Mouse (Mus musculus): ENCODE measurements around the gene Morn1. TPM values are rescaled to one million over a fixed set of nuclear protein-coding genes. Genes with fewer than 3 reads are reported as not detected.

Morn1 gene
- polyA plus RNA-seq, 1 experiment from 2014 or later, result 10.7 TPM

GRCm38 (mm10) chr4:155157871-155158542 lies 71.6 kb downstream of the Morn1 start:
- Histone ChIP-seq H3K4me2 (ENCODE audit: low read length) (no peak overlapping the region), H3K9ac (replicated peaks; ENCODE audit: low read depth, low read length) (no peak overlapping the region), H3K4me1 (replicated peaks; ENCODE audit: control insufficient read depth, insufficient read depth, low read length) (no peaks in the 10 kb centered on the region), H3K36me3 (ENCODE audit: control insufficient read depth, insufficient read depth) (peaks cover 25% of the 10 kb centered on the region), H3K27ac (ENCODE audit: low read length) (no peak overlapping the region), H3K27me3 (replicated peaks; ENCODE audit: control insufficient read depth, insufficient read depth, low read length) (no peaks in the 10 kb centered on the region), H3K9me3 (ENCODE audit: control insufficient read depth, low read length) (no peaks in the 10 kb centered on the region), H3K4me3 (replicated peaks; ENCODE audit: low read length) (no peak overlapping the region)
- 81% methylated on average over 27 of the region's 27 CpGs for WGBS
- ATAC-seq, result no peak

- H3K4me2 ChIP-seq (ENCODE audit: low read length), result no peak overlapping the region
- no peak overlapping the region for H3K27ac ChIP-seq (ENCODE audit: low read length)
- no peak for ATAC-seq
- H3K9ac ChIP-seq (replicated peaks; ENCODE audit: low read depth, low read length), result no peak overlapping the region
- H3K36me3 ChIP-seq (ENCODE audit: control insufficient read depth, insufficient read depth), result peaks cover 25% of the 10 kb centered on the region
- H3K27me3 ChIP-seq (replicated peaks; ENCODE audit: control insufficient read depth, insufficient read depth, low read length), result no peaks in the 10 kb centered on the region
- H3K9me3 ChIP-seq (ENCODE audit: control insufficient read depth, low read length), result no peaks in the 10 kb centered on the region
- 79% methylated on average over 8 of the region's 8 CpGs for WGBS
- no peak overlapping the region for H3K4me3 ChIP-seq (replicated peaks; ENCODE audit: low read length)
- H3K4me1 ChIP-seq (replicated peaks; ENCODE audit: control insufficient read depth, insufficient read depth, low read length), result no peaks in the 10 kb centered on the region
Measured at GRCm38 (mm10) chr4:155158543-155158917, 72.2 kb downstream of the Morn1 start.

- Histone ChIP-seq H3K9me3 (ENCODE audit: control insufficient read depth, low read length) (no peaks in the 10 kb centered on the region), H3K27me3 (replicated peaks; ENCODE audit: control insufficient read depth, insufficient read depth, low read length) (no peaks in the 10 kb centered on the region), H3K4me2 (ENCODE audit: low read length) (no peak overlapping the region), H3K4me1 (replicated peaks; ENCODE audit: control insufficient read depth, insufficient read depth, low read length) (peaks cover 12% of the 10 kb centered on the region), H3K9ac (replicated peaks; ENCODE audit: low read depth, low read length) (no peak overlapping the region), H3K36me3 (ENCODE audit: control insufficient read depth, insufficient read depth) (peaks cover 9% of the 10 kb centered on the region; the same call in 1 of the 2 replicates), H3K27ac (ENCODE audit: low read length) (no peak overlapping the region), H3K4me3 (replicated peaks; ENCODE audit: low read length) (no peak overlapping the region)
- WGBS, result 86% methylated on average over 7 of the region's 7 CpGs
- ATAC-seq, result no peak
Measured at GRCm38 (mm10) chr4:155162433-155163319, 76.3 kb downstream of the Morn1 start.

GRCm38 (mm10) chr4:155163320-155163651 lies 76.9 kb downstream of the Morn1 start:
- Histone ChIP-seq H3K27ac (ENCODE audit: low read length) (no peak overlapping the region), H3K36me3 (ENCODE audit: control insufficient read depth, insufficient read depth) (peaks cover 7% of the 10 kb centered on the region; the same call in 1 of the 2 replicates), H3K4me3 (replicated peaks; ENCODE audit: low read length) (no peak overlapping the region), H3K4me2 (ENCODE audit: low read length) (no peak overlapping the region), H3K9me3 (ENCODE audit: control insufficient read depth, low read length) (no peaks in the 10 kb centered on the region), H3K27me3 (replicated peaks; ENCODE audit: control insufficient read depth, insufficient read depth, low read length) (no peaks in the 10 kb centered on the region), H3K4me1 (replicated peaks; ENCODE audit: control insufficient read depth, insufficient read depth, low read length) (peaks cover 12% of the 10 kb centered on the region), H3K9ac (replicated peaks; ENCODE audit: low read depth, low read length) (no peak overlapping the region)
- 58% methylated on average over 4 of the region's 4 CpGs for WGBS
- ATAC-seq, result no peak

- 49% methylated on average over 8 of the region's 8 CpGs for WGBS
- H3K4me1 ChIP-seq (replicated peaks; ENCODE audit: control insufficient read depth, insufficient read depth, low read length), result peaks cover 12% of the 10 kb centered on the region
- H3K27me3 ChIP-seq (replicated peaks; ENCODE audit: control insufficient read depth, insufficient read depth, low read length), result no peaks in the 10 kb centered on the region
- H3K4me2 ChIP-seq (ENCODE audit: low read length), result no peak overlapping the region
- no peak overlapping the region for H3K4me3 ChIP-seq (replicated peaks; ENCODE audit: low read length)
- H3K9me3 ChIP-seq (ENCODE audit: control insufficient read depth, low read length), result no peaks in the 10 kb centered on the region
- ATAC-seq, result no peak
- H3K27ac ChIP-seq (ENCODE audit: low read length), result no peak overlapping the region
- no peak overlapping the region for H3K9ac ChIP-seq (replicated peaks; ENCODE audit: low read depth, low read length)
- peaks cover 7% of the 10 kb centered on the region; the same call in 1 of the 2 replicates for H3K36me3 ChIP-seq (ENCODE audit: control insufficient read depth, insufficient read depth)
Measured at GRCm38 (mm10) chr4:155163685-155164084, 77.3 kb downstream of the Morn1 start.

GRCm38 (mm10) chr4:155164550-155164949 lies 78.2 kb downstream of the Morn1 start:
- Histone ChIP-seq H3K27ac (ENCODE audit: low read length) (no peak overlapping the region), H3K4me1 (replicated peaks; ENCODE audit: control insufficient read depth, insufficient read depth, low read length) (peaks cover 15% of the 10 kb centered on the region), H3K9me3 (ENCODE audit: control insufficient read depth, low read length) (no peaks in the 10 kb centered on the region), H3K27me3 (replicated peaks; ENCODE audit: control insufficient read depth, insufficient read depth, low read length) (no peaks in the 10 kb centered on the region), H3K4me3 (replicated peaks; ENCODE audit: low read length) (no peak overlapping the region), H3K4me2 (ENCODE audit: low read length) (no peak overlapping the region), H3K36me3 (ENCODE audit: control insufficient read depth, insufficient read depth) (0 out of 2 replicates have a peak, but pooled peaks cover under 1% of the 10 kb centered on the region), H3K9ac (replicated peaks; ENCODE audit: low read depth, low read length) (no peak overlapping the region)
- 70% methylated on average over 6 of the region's 6 CpGs for WGBS
- ATAC-seq, result no peak

GRCm38 (mm10) chr4:155165861-155166260 lies 79.5 kb downstream of the Morn1 start:
- H3K9me3 ChIP-seq (ENCODE audit: control insufficient read depth, low read length), result no peaks in the 10 kb centered on the region
- H3K4me3 ChIP-seq (replicated peaks; ENCODE audit: low read length), result no peak overlapping the region
- H3K4me2 ChIP-seq (ENCODE audit: low read length), result no peak overlapping the region
- H3K36me3 ChIP-seq (ENCODE audit: control insufficient read depth, insufficient read depth), result no peaks in the 10 kb centered on the region
- no peak for ATAC-seq
- H3K9ac ChIP-seq (replicated peaks; ENCODE audit: low read depth, low read length), result no peak overlapping the region
- no peak overlapping the region for H3K27ac ChIP-seq (ENCODE audit: low read length)
- peaks cover 15% of the 10 kb centered on the region for H3K4me1 ChIP-seq (replicated peaks; ENCODE audit: control insufficient read depth, insufficient read depth, low read length)
- no peaks in the 10 kb centered on the region for H3K27me3 ChIP-seq (replicated peaks; ENCODE audit: control insufficient read depth, insufficient read depth, low read length)

GRCm38 (mm10) chr4:155168835-155169252 lies 82.5 kb downstream of the Morn1 start:
- no peak for ATAC-seq
- H3K36me3 ChIP-seq (ENCODE audit: control insufficient read depth, insufficient read depth), result no peaks in the 10 kb centered on the region
- WGBS, result 89% methylated on average over 8 of the region's 8 CpGs
- H3K4me2 ChIP-seq (ENCODE audit: low read length), result no peak overlapping the region
- no peak overlapping the region for H3K4me3 ChIP-seq (replicated peaks; ENCODE audit: low read length)
- H3K27me3 ChIP-seq (replicated peaks; ENCODE audit: control insufficient read depth, insufficient read depth, low read length), result no peaks in the 10 kb centered on the region
- H3K9me3 ChIP-seq (ENCODE audit: control insufficient read depth, low read length), result no peaks in the 10 kb centered on the region
- H3K9ac ChIP-seq (replicated peaks; ENCODE audit: low read depth, low read length), result no peak overlapping the region
- no peak overlapping the region for H3K27ac ChIP-seq (ENCODE audit: low read length)
- peaks cover 41% of the 10 kb centered on the region for H3K4me1 ChIP-seq (replicated peaks; ENCODE audit: control insufficient read depth, insufficient read depth, low read length)

- no peak overlapping the region for H3K27ac ChIP-seq (ENCODE audit: low read length)
- H3K4me3 ChIP-seq (replicated peaks; ENCODE audit: low read length), result no peak overlapping the region
- H3K4me2 ChIP-seq (ENCODE audit: low read length), result no peak overlapping the region
- H3K36me3 ChIP-seq (ENCODE audit: control insufficient read depth, insufficient read depth), result no peaks in the 10 kb centered on the region
- no peak overlapping the region for H3K9ac ChIP-seq (replicated peaks; ENCODE audit: low read depth, low read length)
- no peak for ATAC-seq
- H3K27me3 ChIP-seq (replicated peaks; ENCODE audit: control insufficient read depth, insufficient read depth, low read length), result no peaks in the 10 kb centered on the region
- peaks cover 41% of the 10 kb centered on the region for H3K4me1 ChIP-seq (replicated peaks; ENCODE audit: control insufficient read depth, insufficient read depth, low read length)
- H3K9me3 ChIP-seq (ENCODE audit: control insufficient read depth, low read length), result no peaks in the 10 kb centered on the region
- WGBS, result 86% methylated on average over 8 of the region's 8 CpGs
Measured at GRCm38 (mm10) chr4:155170614-155171212, 84.3 kb downstream of the Morn1 start.
